16 mouse cellular contexts compared by ENCODE assay signal in the genomic region with DNA sequence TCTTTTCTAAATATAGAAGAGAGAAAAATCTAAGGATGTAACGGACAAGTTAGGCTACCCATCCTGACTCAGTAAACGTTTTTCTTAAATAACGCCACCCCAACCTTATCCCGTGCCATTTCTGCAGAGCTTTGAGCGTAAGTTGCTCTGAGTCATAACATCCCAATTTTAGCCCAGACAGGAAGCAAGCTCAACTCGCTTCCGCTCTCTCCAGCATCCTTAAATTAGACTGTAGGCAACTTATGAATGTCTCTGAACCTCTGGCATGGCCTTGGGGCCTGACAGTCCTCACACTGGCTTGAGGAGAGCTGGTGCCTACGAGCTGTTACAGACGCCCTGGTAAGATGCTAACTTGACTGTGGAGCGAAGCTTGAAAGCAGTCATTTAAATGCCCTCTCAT. TPM values are rescaled to one million over a fixed set of nuclear protein-coding genes. Genes with fewer than 3 reads are reported as not detected.
DNase-seq lines count a peak whose midpoint lies in the region; ATAC-seq and TF ChIP-seq lines count a peak whose summit lies in the region.
"Had no signal": no experiment of that assay in that cellular context is flagged by ENCODE, and none has a peak within 500 bp of the region (broad histone marks: within the 10 kb centered on the region; RNA-seq: fewer than 3 reads in every experiment).

No protein-coding gene starts in this region.

- no peak for DNase-seq in frontal cortex, postnatal 10 days (ENCODE audit: low spot score in 2 of 2)
- DNase-seq in kidney, postnatal 0 days (ENCODE audit: low spot score) = peak; percentile 40
- peak; percentile 76 for DNase-seq in 416B (ENCODE audit: low read depth)
- DNase-seq in left cerebral cortex, postnatal 25 days (ENCODE audit: low spot score in 2 of 2) = peak; percentile 47 to 88
- DNase-seq in adrenal gland, postnatal 4 days (ENCODE audit: low spot score in 2 of 2) = no peak
- DNase-seq in embryo, embryonic 10 days (ENCODE audit: low spot score) = no peak
- DNase-seq: cerebellum, adult 2 months had no signal

- no peak for TF ChIP-seq CTCF in kidney, postnatal 0 days (IDR thresholded peaks at IDR 0.05; ENCODE audit: low read depth)

- peak; percentile 72; the same call in 1 of the 2 replicates for ATAC-seq in frontal cortex, adult (ENCODE audit: low TSS enrichment)
- no peak for ATAC-seq in kidney, postnatal 0 days (replicated peaks; ENCODE audit: low FRiP score, low read depth)
- no peak for ATAC-seq in kidney, embryonic 14.5 days (ENCODE audit: low FRiP score, low TSS enrichment)
- ATAC-seq: hindbrain, postnatal 0 days had no signal

- peaks cover 47% of the 10 kb centered on the region for H3K36me3 ChIP-seq in kidney, postnatal 0 days (ENCODE audit: insufficient read depth, low read length)
- H3K36me3 ChIP-seq in kidney, embryonic 14.5 days (ENCODE audit: control insufficient read depth, insufficient read depth, low read length) = peaks cover 61% of the 10 kb centered on the region

- H3K9ac ChIP-seq in kidney, postnatal 0 days (ENCODE audit: low read depth, low read length) = no peak overlapping the region
- no peak overlapping the region for H3K9ac ChIP-seq in kidney, embryonic 14.5 days (ENCODE audit: low read depth, low read length)
- H3K9ac ChIP-seq: neural tube, embryonic 12.5 days had no signal

- H3K9me3 ChIP-seq in kidney, postnatal 0 days (replicated peaks; ENCODE audit: low read length) = no peaks in the 10 kb centered on the region
- H3K9me3 ChIP-seq in kidney, embryonic 14.5 days (ENCODE audit: control insufficient read depth, low read length) = no peaks in the 10 kb centered on the region
- H3K9me3 ChIP-seq: midbrain, embryonic 12.5 days; neural tube, embryonic 12.5 days had no signal

- 80% methylated on average over 10 of the region's 10 CpGs for WGBS in kidney, postnatal 0 days
- 86% methylated on average over 10 of the region's 10 CpGs for WGBS in kidney, embryonic 14.5 days

- H3K4me3 ChIP-seq in kidney, postnatal 0 days (replicated peaks; ENCODE audit: low read depth, low read length) = no peak overlapping the region
- no peak overlapping the region for H3K4me3 ChIP-seq in kidney, embryonic 14.5 days (ENCODE audit: low read length)
- H3K4me3 ChIP-seq: erythroblast, embryonic 14.5 days; midbrain, embryonic 12.5 days; neural tube, embryonic 12.5 days had no signal

- 0 out of 2 replicates have a peak, but pooled peaks cover 4% of the 10 kb centered on the region for H3K4me1 ChIP-seq in kidney, postnatal 0 days (replicated peaks; ENCODE audit: insufficient read depth, low read length)
- H3K4me1 ChIP-seq in kidney, embryonic 14.5 days (ENCODE audit: control insufficient read depth, insufficient read depth, low read length) = 0 out of 2 replicates have a peak, but pooled peaks cover 3% of the 10 kb centered on the region

- H3K27me3 ChIP-seq in kidney, postnatal 0 days (ENCODE audit: insufficient read depth, low read length) = no peaks in the 10 kb centered on the region
- H3K27me3 ChIP-seq in kidney, embryonic 14.5 days (ENCODE audit: control insufficient read depth, insufficient read depth, low read length) = no peaks in the 10 kb centered on the region
- H3K27me3 ChIP-seq: neural tube, embryonic 12.5 days had no signal

- H3K4me2 ChIP-seq in kidney, postnatal 0 days (ENCODE audit: low read length) = no peak overlapping the region
- H3K4me2 ChIP-seq in kidney, embryonic 14.5 days (replicated peaks; ENCODE audit: low read depth, low read length) = no peak overlapping the region
- H3K4me2 ChIP-seq: midbrain, embryonic 12.5 days; neural tube, embryonic 12.5 days had no signal

- intact Hi-C loops in left cerebral cortex, postnatal 25 days (cut with DNase I) = no loop called here

- H3K27ac ChIP-seq in kidney, postnatal 0 days = peak overlapping the region; percentile 70; the same call in 1 of the 2 replicates
- no peak overlapping the region for H3K27ac ChIP-seq in kidney, embryonic 14.5 days (ENCODE audit: low read depth, low read length)
- H3K27ac ChIP-seq: midbrain, embryonic 12.5 days; neural tube, embryonic 12.5 days had no signal

RNA-seq across cellular contexts. Expression of gene Spata32, which starts 5.2 kb away (rescaled TPM):
- not detected in 2 replicates for polyA plus RNA-seq in kidney, postnatal 0 days (2015; fragmentation: Nextera tagmentation; extraction: Ambion mirVana)
- not detected in 2 replicates for polyA plus RNA-seq in kidney, embryonic 14.5 days (2014; fragmentation: Nextera tagmentation; extraction: Ambion mirVana)
- total RNA-seq in left cerebral cortex, postnatal 25 days (2021) = 1 to 10 TPM; 1.3 to 1.4 TPM
- total RNA-seq in adrenal gland, postnatal 4 days (2021) = not detected
- total RNA-seq: adrenal gland, adult 18-20 months; gastrocnemius, postnatal 4 days had no signal
- polyA plus RNA-seq: erythroblast, embryonic 14.5 days; liver, embryonic 16.5 days; midbrain, embryonic 12.5 days had no signal

RNA-seq across cellular contexts. Expression of gene 1700023F06Rik, which starts 15.1 kb away (rescaled TPM):
- polyA plus RNA-seq in kidney, postnatal 0 days (2015; fragmentation: Nextera tagmentation; extraction: Ambion mirVana) = 0.37 and 0.47 TPM in 2 replicates
- polyA plus RNA-seq in kidney, embryonic 14.5 days (2014; fragmentation: Nextera tagmentation; extraction: Ambion mirVana) = 0.26 and 0.29 TPM in 2 replicates
- 1 to 10 TPM; 1.5 to 2.4 TPM for total RNA-seq in left cerebral cortex, postnatal 25 days (2021)
- under 1 TPM; 0.45 to 0.70 TPM for total RNA-seq in adrenal gland, postnatal 4 days (2021)
- total RNA-seq: gastrocnemius, postnatal 4 days; hindbrain, postnatal 0 days had no signal
- polyA plus RNA-seq: erythroblast, embryonic 14.5 days; liver, embryonic 16.5 days; midbrain, embryonic 12.5 days had no signal

RNA-seq across cellular contexts. Expression of gene Map3k14, which starts 43.8 kb away (rescaled TPM):
- 3.2 and 3.8 TPM in 2 replicates for polyA plus RNA-seq in kidney, postnatal 0 days (2015; fragmentation: Nextera tagmentation; extraction: Ambion mirVana)
- 3.3 and 4.8 TPM in 2 replicates for polyA plus RNA-seq in kidney, embryonic 14.5 days (2014; fragmentation: Nextera tagmentation; extraction: Ambion mirVana)
- 1 to 10 TPM; 4.1 to 4.3 TPM for total RNA-seq in left cerebral cortex, postnatal 25 days (2021)
- total RNA-seq in adrenal gland, postnatal 4 days (2021) = 1 to 10 TPM; 6.9 to 8.0 TPM

RNA-seq across cellular contexts. Expression of gene Fmnl1, which starts 52.5 kb away (rescaled TPM):
- 2.6 and 3.4 TPM in 2 replicates for polyA plus RNA-seq in kidney, postnatal 0 days (2015; fragmentation: Nextera tagmentation; extraction: Ambion mirVana)
- 1.1 and 4.0 TPM in 2 replicates for polyA plus RNA-seq in kidney, embryonic 14.5 days (2014; fragmentation: Nextera tagmentation; extraction: Ambion mirVana)
- total RNA-seq in left cerebral cortex, postnatal 25 days (2021) = 100 to 1,000 TPM; 146 to 197 TPM
- total RNA-seq in adrenal gland, postnatal 4 days (2021) = 10 to 100 TPM; 13.4 to 14.2 TPM

Comparison
In these comparisons a context has a peak if more than half of its experiments do, and no peak if none do; other contexts are left out.
1. DNase-seq: peak in kidney, postnatal 0 days (single experiment), 416B (single experiment) and left cerebral cortex, postnatal 25 days (2 of 2); none in frontal cortex, postnatal 10 days (0 of 2), adrenal gland, postnatal 4 days (0 of 2) and embryo, embryonic 10 days (single experiment).